Mouse (Mus musculus) stomach, postnatal 0 days (tissue): Measurements from ENCODE around the gene Klhl11. TPM values are rescaled to one million over a fixed set of nuclear protein-coding genes. Genes with fewer than 3 reads are reported as not detected.
A peak's percentile ranks its signal among the peaks of the same experiment; 100 is the strongest.

ENCODE experiments used
- ATAC-seq: fragments of 200-750 bp; cut with Nextera tagmentation; 2 replicates; pipeline ENCODE4 v1.8.0; 2017; ENCODE audit not compliant: low FRiP score, low TSS enrichment
- DNase-seq: peaks from one replicate; pipeline ENCODE4 v3.0.0-alpha.2; 2016; ENCODE audit warnings: low spot score
- H3K27ac ChIP-seq: fragments of 300-500 bp; sonication (generic); replicated peaks from 2 replicates; pipeline ENCODE4 v1.5.1; 2014; ENCODE audit warnings: mild to moderate bottlenecking, control low read depth
- H3K27me3 ChIP-seq: fragments of 300-500 bp; sonication (generic); 2 replicates; pipeline ENCODE4 v1.6.1; 2014; ENCODE audit warnings: low read length; ENCODE audit not compliant: control insufficient read depth, insufficient read depth
- H3K36me3 ChIP-seq: fragments of 300-500 bp; sonication (generic); 2 replicates; pipeline ENCODE4 v1.6.1; 2014; ENCODE audit warnings: low read length, mixed read lengths; ENCODE audit not compliant: control insufficient read depth, insufficient read depth
- H3K4me1 ChIP-seq: fragments of 300-500 bp; sonication (generic); replicated peaks from 2 replicates; pipeline ENCODE4 v1.6.1; 2014; ENCODE audit warnings: antibody characterized with exemption; ENCODE audit not compliant: control insufficient read depth, insufficient read depth
- H3K4me2 ChIP-seq: fragments of 300-500 bp; sonication (generic); replicated peaks from 2 replicates; pipeline ENCODE4 v1.6.1; 2014; ENCODE audit warnings: low read depth, mild to moderate bottlenecking, control low read depth, moderate library complexity
- H3K4me3 ChIP-seq: fragments of 300-500 bp; sonication (generic); 2 replicates; pipeline ENCODE4 v1.5.1; 2014; ENCODE audit warnings: low read depth, low read length, control low read depth
- H3K9ac ChIP-seq: fragments of 300-500 bp; sonication (generic); 2 replicates; pipeline ENCODE4 v1.6.1; 2014; ENCODE audit warnings: mild to moderate bottlenecking, low read length, control low read depth, mixed read lengths
- H3K9me3 ChIP-seq: fragments of 300-500 bp; sonication (generic); 2 replicates; pipeline ENCODE4 v1.6.1; 2016; ENCODE audit warnings: low read length; ENCODE audit not compliant: control insufficient read depth
- CTCF ChIP-seq: IDR thresholded peaks from 2 replicates; pipeline ENCODE4 v1.5.1; 2016; ENCODE audit warnings: antibody characterized with exemption, low read depth, mild to moderate bottlenecking, moderate library complexity
- EP300 ChIP-seq: optimal IDR thresholded peaks from 2 replicates; pipeline ENCODE3; 2016; ENCODE audit warnings: antibody characterized with exemption
- WGBS: fragments of 180-500 bp; shearing (Covaris S2); extraction: QIAGEN DNeasy Blood & Tissue Kit; methylation state at CpG from one replicate; pipeline ENCODE4 v1.1.7; 2014; 5-methylcytosine and 5-hydroxymethylcytosine counted together
- polyA plus RNA-seq: library from polyadenylated mRNA; unstranded; fragments of >200 nt; fragmentation: Nextera tagmentation; extraction: Ambion mirVana; gene quantifications from 2 replicates; pipeline ENCODE4 v1.2.1, GENCODE M21; 2015

Gene Klhl11
- polyA plus RNA-seq = 2.6 and 3.3 TPM in 2 replicates

GRCm38 (mm10) chr11:100472197-100472934 lies at the start of gene Klhl11:
TSS of gene Klhl11 (minus strand) at chr11:100472741.
- peak; percentile 91 for DNase-seq
- peaks cover 5% of the 10 kb centered on the region; the same call in 1 of the 2 replicates for H3K36me3 ChIP-seq
- under 1% methylated on average over 83 of the region's 83 CpGs for WGBS
- H3K4me1 ChIP-seq = 0 out of 2 replicates have a peak, but pooled peaks cover 3% of the 10 kb centered on the region
- no peaks in the 10 kb centered on the region for H3K9me3 ChIP-seq
- peak within 1 kb of the TSS; percentile 86 for H3K9ac ChIP-seq
- H3K4me2 ChIP-seq = peak within 1 kb of the TSS; percentile 99
- peak within 1 kb of the TSS; percentile 86 for H3K27ac ChIP-seq
- TF ChIP-seq EP300 (no peak), CTCF (peak; percentile 83)
- H3K4me3 ChIP-seq = peak within 1 kb of the TSS; percentile 77
- peak; percentile 93 for ATAC-seq
- no peaks in the 10 kb centered on the region for H3K27me3 ChIP-seq

DNA sequence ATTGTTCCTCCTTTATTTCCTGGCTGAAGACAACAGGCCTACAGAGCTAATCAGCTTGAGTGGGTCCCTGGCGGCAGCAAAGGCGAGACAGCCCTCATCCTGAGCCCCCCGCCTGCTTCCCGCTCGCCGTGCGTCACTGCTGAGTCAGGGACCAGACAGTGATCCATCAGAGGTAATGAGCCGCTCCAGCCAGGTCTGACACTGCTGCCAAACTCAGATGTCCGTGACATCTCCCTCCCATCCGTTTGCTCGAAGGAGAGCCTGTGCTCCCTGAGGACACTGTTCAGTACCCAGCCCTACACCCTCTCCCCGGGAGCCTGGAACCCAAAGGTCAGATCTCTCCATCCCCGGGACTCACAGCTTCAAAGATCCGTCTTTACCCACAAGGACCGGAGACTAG lies 48.3 kb upstream of the Klhl11 start:
- H3K9me3 ChIP-seq = no peaks in the 10 kb centered on the region
- H3K36me3 ChIP-seq = peaks cover 39% of the 10 kb centered on the region
- no peak overlapping the region for H3K27ac ChIP-seq
- no peak overlapping the region for H3K4me3 ChIP-seq
- 70% methylated on average over 15 of the region's 15 CpGs for WGBS
- no peak for TF ChIP-seq EP300
- no peak for TF ChIP-seq CTCF
- no peak for ATAC-seq
- DNase-seq = no peak
- H3K4me2 ChIP-seq = no peak overlapping the region
- peaks cover 8% of the 10 kb centered on the region; the same call in 1 of the 2 replicates for H3K4me1 ChIP-seq
- no peak overlapping the region for H3K9ac ChIP-seq
- H3K27me3 ChIP-seq = no peaks in the 10 kb centered on the region

- TF ChIP-seq EP300 = no peak
- no peak for TF ChIP-seq CTCF
- ATAC-seq = no peak; the same call in 1 of the 2 replicates
- H3K36me3 ChIP-seq = peaks cover 44% of the 10 kb centered on the region
Measured at GRCm38 (mm10) chr11:100519188-100519587, 46.6 kb upstream of the Klhl11 start.

GRCm38 (mm10) chr11:100518188-100518591 lies 45.6 kb upstream of the Klhl11 start:
- Histone ChIP-seq H3K9ac (no peak overlapping the region), H3K4me2 (no peak overlapping the region)
- WGBS = 58% methylated on average over 5 of the region's 5 CpGs

More at GRCm38 (mm10) chr11:100519188-100519587, 46.6 kb upstream of the Klhl11 start:
- WGBS = 64% methylated on average over 7 of the region's 7 CpGs
- Histone ChIP-seq H3K4me1 (no peaks in the 10 kb centered on the region), H3K4me3 (no peak overlapping the region), H3K27ac (0 out of 2 replicates have a peak overlapping the region, but pooled peaks have one; percentile 13), H3K9me3 (no peaks in the 10 kb centered on the region), H3K27me3 (no peaks in the 10 kb centered on the region), H3K9ac (no peak overlapping the region), H3K4me2 (no peak overlapping the region)
- no peak for DNase-seq

GRCm38 (mm10) chr11:100516291-100516690 lies 43.8 kb upstream of the Klhl11 start:
- Histone ChIP-seq H3K27ac (0 out of 2 replicates have a peak overlapping the region, but pooled peaks have one; percentile 24), H3K36me3 (peaks cover 43% of the 10 kb centered on the region), H3K9me3 (no peaks in the 10 kb centered on the region), H3K4me3 (no peak overlapping the region), H3K4me1 (no peaks in the 10 kb centered on the region), H3K9ac (no peak overlapping the region), H3K27me3 (no peaks in the 10 kb centered on the region), H3K4me2 (no peak overlapping the region)
- no peak for TF ChIP-seq CTCF
- TF ChIP-seq EP300 = no peak
- DNase-seq (no peak), ATAC-seq (no peak)
- 43% methylated on average over 9 of the region's 9 CpGs for WGBS

More at GRCm38 (mm10) chr11:100518188-100518591, 45.6 kb upstream of the Klhl11 start:
- ATAC-seq (peak; percentile 86), DNase-seq (peak; percentile 65)
- Histone ChIP-seq H3K4me3 (no peak overlapping the region), H3K27ac (no peak overlapping the region), H3K27me3 (no peaks in the 10 kb centered on the region), H3K4me1 (no peaks in the 10 kb centered on the region), H3K9me3 (no peaks in the 10 kb centered on the region), H3K36me3 (peaks cover 45% of the 10 kb centered on the region)
- TF ChIP-seq EP300 (no peak), CTCF (no peak)

DNA sequence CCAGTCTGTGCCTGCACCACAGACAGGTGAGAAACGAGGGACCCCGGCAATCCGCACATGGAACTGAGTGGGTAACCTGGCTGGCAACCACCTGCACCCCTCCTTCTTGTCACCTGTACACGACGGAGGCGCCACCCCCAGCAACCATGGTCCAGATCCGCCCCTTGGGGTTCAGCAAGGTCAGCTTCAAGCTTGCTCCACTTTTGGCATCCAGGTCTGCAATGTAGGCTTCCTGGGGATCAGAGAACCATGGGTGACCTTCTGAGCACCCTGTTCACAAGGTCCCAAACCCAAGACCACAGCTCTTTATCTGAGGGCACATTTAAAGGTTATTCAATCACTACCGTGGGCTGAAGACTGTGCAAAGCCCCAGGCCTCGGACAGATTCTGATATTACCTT lies 43.2 kb upstream of the Klhl11 start:
- Histone ChIP-seq H3K27ac (0 out of 2 replicates have a peak overlapping the region, but pooled peaks have one; percentile 24), H3K4me1 (no peaks in the 10 kb centered on the region), H3K9me3 (no peaks in the 10 kb centered on the region), H3K27me3 (no peaks in the 10 kb centered on the region), H3K36me3 (peaks cover 43% of the 10 kb centered on the region), H3K9ac (no peak overlapping the region), H3K4me3 (no peak overlapping the region), H3K4me2 (no peak overlapping the region)
- DNase-seq (no peak), ATAC-seq (no peak)
- no peak for TF ChIP-seq EP300
- no peak for TF ChIP-seq CTCF
- WGBS = 85% methylated on average over 9 of the region's 9 CpGs
